Mouse (Mus musculus): ENCODE results near the gene Rnaseh2b.

GRCm38 (mm10) chr14:62389064-62389728, 96.8 kb downstream of the Rnaseh2b start:
- TF ChIP-seq E2F4 (IDR thresholded peaks at IDR 0.05; ENCODE audit: insufficient replicate concordance, low read depth, low read length): no peak
- no peak for TF ChIP-seq ELF1 (IDR thresholded peaks at IDR 0.05; ENCODE audit: low read depth, low read length)
- TF ChIP-seq CTCF (conservative IDR thresholded peaks at IDR 0.05 in 1 of 2, IDR thresholded peaks at IDR 0.05 in 1 of 2; ENCODE audit: low read depth in 2 of 2, low read length in 2 of 2): no peak
- TF ChIP-seq USF1 (IDR thresholded peaks at IDR 0.05; ENCODE audit: low read depth, low read length): no peak
- no peak for TF ChIP-seq USF2 (conservative IDR thresholded peaks at IDR 0.05; ENCODE audit: low read depth, low read length)
- no peak for TF ChIP-seq HCFC1 (IDR thresholded peaks at IDR 0.05; ENCODE audit: low read depth, low read length)
- no peak for TF ChIP-seq POLR2AphosphoS2 (IDR thresholded peaks at IDR 0.05; ENCODE audit: low read depth, low read length)
- TF ChIP-seq MYC (IDR thresholded peaks at IDR 0.05; ENCODE audit: low read depth, low read length): no peak
